Mouse (Mus musculus) testis, adult 2 months (tissue): ENCODE measurements around the gene Kifap3. TPM values are rescaled to one million over a fixed set of nuclear protein-coding genes. Genes with fewer than 3 reads are reported as not detected.

ENCODE experiments used
- H3K27ac ChIP-seq: fragments of 200-500 bp; 2 replicates; pipeline ENCODE4 v1.5.1; 2012; ENCODE audit warnings: low read depth, low read length; ENCODE audit not compliant: control insufficient read depth, insufficient read depth
- H3K27me3 ChIP-seq: fragments of 200-500 bp; 2 replicates; pipeline ENCODE4 v1.6.1; 2012; ENCODE audit warnings: mild to moderate bottlenecking, low read length, moderate library complexity; ENCODE audit not compliant: control insufficient read depth, insufficient read depth
- H3K36me3 ChIP-seq: fragments of 200-500 bp; 2 replicates; pipeline ENCODE4 v1.6.1; 2012; ENCODE audit warnings: mild to moderate bottlenecking, low read length; ENCODE audit not compliant: control insufficient read depth, insufficient read depth
- H3K4me1 ChIP-seq: fragments of 200-500 bp; 2 replicates; pipeline ENCODE4 v1.6.1; 2012; ENCODE audit warnings: low read length; ENCODE audit not compliant: control insufficient read depth, insufficient read depth
- H3K4me3 ChIP-seq: fragments of 200-500 bp; 2 replicates; pipeline ENCODE4 v1.5.1; 2012; ENCODE audit warnings: low read depth, mild to moderate bottlenecking, low read length, moderate library complexity, mixed read lengths; ENCODE audit not compliant: control insufficient read depth
- CTCF ChIP-seq: fragments of 200-500 bp; IDR thresholded peaks from 2 replicates; pipeline ENCODE4 v1.5.1; 2012; ENCODE audit warnings: low read depth, mild to moderate bottlenecking, inconsistent platforms, low read length, moderate library complexity; ENCODE audit not compliant: control insufficient read depth, insufficient read depth, insufficient replicate concordance
- POLR2A ChIP-seq: fragments of 200-500 bp; IDR thresholded peaks from 2 replicates; pipeline ENCODE4 v1.6.1; 2012; ENCODE audit warnings: low read depth, mild to moderate bottlenecking, inconsistent platforms, low read length, moderate library complexity; ENCODE audit not compliant: control insufficient read depth
- polyA plus RNA-seq: library from polyadenylated mRNA; depleted of rRNA; stranded (reverse); fragments of >200 nt; gene quantifications from 2 replicates; pipeline ENCODE4 v1.2.3, GENCODE M21; 2012; rRNA removed

Kifap3 gene
- polyA plus RNA-seq, 1 experiment, result 62.6 TPM

GRCm38 (mm10) chr1:163931801-163932200 lies 152.4 kb downstream of the Kifap3 start:
- no peak overlapping the region for H3K27ac ChIP-seq
- H3K4me3 ChIP-seq, result no peak overlapping the region
- H3K27me3 ChIP-seq, result no peaks in the 10 kb centered on the region
- H3K36me3 ChIP-seq, result no peaks in the 10 kb centered on the region; the same call in 1 of the 2 replicates
- no peak for TF ChIP-seq POLR2A
- no peak for TF ChIP-seq CTCF
- peaks cover 3% of the 10 kb centered on the region for H3K4me1 ChIP-seq

GRCm38 (mm10) chr1:163934591-163934990 lies 155.2 kb downstream of the Kifap3 start:
- Histone ChIP-seq H3K27me3 (no peaks in the 10 kb centered on the region), H3K4me3 (no peak overlapping the region), H3K27ac (no peak overlapping the region), H3K36me3 (no peaks in the 10 kb centered on the region; the same call in 1 of the 2 replicates), H3K4me1 (peaks cover 3% of the 10 kb centered on the region)
- TF ChIP-seq CTCF, result no peak
- no peak for TF ChIP-seq POLR2A

- no peak for TF ChIP-seq POLR2A
- no peak for TF ChIP-seq CTCF
- Histone ChIP-seq H3K36me3 (peaks cover 3% of the 10 kb centered on the region; the same call in 1 of the 2 replicates), H3K4me3 (no peak overlapping the region), H3K4me1 (no peaks in the 10 kb centered on the region), H3K27ac (no peak overlapping the region), H3K27me3 (no peaks in the 10 kb centered on the region)
Observed at GRCm38 (mm10) chr1:163942056-163942455, 162.7 kb downstream of the Kifap3 start.

GRCm38 (mm10) chr1:163953396-163953795 lies 174.0 kb downstream of the Kifap3 start:
- Histone ChIP-seq H3K27me3 (no peaks in the 10 kb centered on the region), H3K4me3 (no peak overlapping the region), H3K36me3 (peaks cover 6% of the 10 kb centered on the region), H3K27ac (no peak overlapping the region), H3K4me1 (no peaks in the 10 kb centered on the region)
- TF ChIP-seq CTCF, result no peak
- TF ChIP-seq POLR2A, result no peak

GRCm38 (mm10) chr1:163958036-163958435 lies 178.7 kb downstream of the Kifap3 start:
- no peaks in the 10 kb centered on the region for H3K4me1 ChIP-seq
- H3K27me3 ChIP-seq, result no peaks in the 10 kb centered on the region
- peaks cover 4% of the 10 kb centered on the region for H3K36me3 ChIP-seq
- H3K4me3 ChIP-seq, result no peak overlapping the region
- no peak for TF ChIP-seq CTCF
- TF ChIP-seq POLR2A, result no peak
- no peak overlapping the region for H3K27ac ChIP-seq

GRCm38 (mm10) chr1:163964008-163964689 lies 184.8 kb downstream of the Kifap3 start:
- Histone ChIP-seq H3K4me1 (no peaks in the 10 kb centered on the region), H3K36me3 (no peaks in the 10 kb centered on the region), H3K4me3 (no peak overlapping the region), H3K27me3 (no peaks in the 10 kb centered on the region), H3K27ac (no peak overlapping the region)
- TF ChIP-seq POLR2A (no peak), CTCF (no peak)

Other genes starting within 250 kb of the Kifap3 start
- 0.24 and 0.27 TPM in 2 replicates for gene Mettl11b, start 54.4 kb upstream of the Kifap3 start, polyA plus RNA-seq
- 9.0 TPM in 2 replicates for gene Scyl3, start 149.5 kb downstream of the Kifap3 start, polyA plus RNA-seq
- gene BC055324, start 215.2 kb downstream of the Kifap3 start, polyA plus RNA-seq, result 6.9 and 9.6 TPM in 2 replicates
- 0.86 and 0.87 TPM in 2 replicates for gene Mettl18, start 215.3 kb downstream of the Kifap3 start, polyA plus RNA-seq